Comparison of ENCODE assay signal across 10 mouse cellular contexts in genomic region chr16:34302063-34302462, GRCm38 (mm10).
DNase-seq lines count a peak whose midpoint lies in the region; TF ChIP-seq lines count a peak whose summit lies in the region.
"Had no signal": no experiment of that assay in that cellular context is flagged by ENCODE, and none has a peak within 500 bp of the region (broad histone marks: within the 10 kb centered on the region; RNA-seq: fewer than 3 reads in every experiment).

No protein-coding gene starts in this region.

- H3K4me3 ChIP-seq in MEL (ENCODE audit: control insufficient read depth in 1 of 2, insufficient read depth in 1 of 2, low read depth in 2 of 2, low read length in 2 of 2) = no peak overlapping the region
- H3K4me3 ChIP-seq: hindbrain, embryonic 15.5 days; limb, embryonic 15.5 days; neural tube, embryonic 12.5 days had no signal

- no peak for TF ChIP-seq RAD21 in MEL (IDR thresholded peaks at IDR 0.05; ENCODE audit: low read depth, low read length)

- no peak for TF ChIP-seq POLR2A in MEL (IDR thresholded peaks at IDR 0.05; ENCODE audit: control insufficient read depth in 1 of 2, insufficient read depth in 1 of 2, low read depth in 1 of 2, low read length in 2 of 2, poor library complexity in 1 of 2)

- no peaks in the 10 kb centered on the region for H3K4me1 ChIP-seq in MEL (ENCODE audit: control insufficient read depth in 1 of 2, insufficient read depth in 2 of 2, low read length in 2 of 2)
- H3K4me1 ChIP-seq: limb, embryonic 15.5 days; neural tube, embryonic 12.5 days had no signal

- no peak overlapping the region for H3K9ac ChIP-seq in MEL (ENCODE audit: control insufficient read depth, low read depth, low read length, poor library complexity, severe bottlenecking)
- H3K9ac ChIP-seq: hindbrain, embryonic 15.5 days; limb, embryonic 15.5 days; neural tube, embryonic 12.5 days had no signal

- no peak overlapping the region for H3K27ac ChIP-seq in MEL (ENCODE audit: control insufficient read depth, low read depth, low read length)
- H3K27ac ChIP-seq: hindbrain, embryonic 15.5 days; limb, embryonic 15.5 days; neural tube, embryonic 12.5 days had no signal

- TF ChIP-seq CTCF in MEL (IDR thresholded peaks at IDR 0.05 in 2 of 3, conservative IDR thresholded peaks at IDR 0.05 in 1 of 3; ENCODE audit: control insufficient read depth in 1 of 3, insufficient read depth in 1 of 3, low read depth in 2 of 3, low read length in 3 of 3, poor library complexity in 1 of 3, severe bottlenecking in 1 of 3) = peak in 1 of 3 experiments; percentile 7; a peak in 1 of 6 replicates

- H3K36me3 ChIP-seq in MEL (ENCODE audit: control insufficient read depth in 1 of 2, insufficient read depth in 2 of 2, low read length in 2 of 2) = no peaks in the 10 kb centered on the region

- TF ChIP-seq EP300 in MEL (IDR thresholded peaks at IDR 0.05; ENCODE audit: low read depth in 1 of 2, low read length in 2 of 2) = no peak

- DNase-seq in kidney, adult 18-20 months = peak; percentile 27
- no peak for DNase-seq in kidney, adult 11 months
- peak; percentile 19 for DNase-seq in 416B (ENCODE audit: low read depth)
- DNase-seq in MEL (ENCODE audit: low read depth, low spot score) = peak; percentile 2
- peak; percentile 17 to 72 for DNase-seq in kidney, postnatal 36 days
- DNase-seq in natural killer cell, adult 2 months (ENCODE audit: low spot score in 2 of 2) = no peak
- no peak for DNase-seq in cerebellum, adult 11-12 months

- no peaks in the 10 kb centered on the region for H3K79me2 ChIP-seq in MEL (ENCODE audit: control insufficient read depth, insufficient read depth, low read length, poor library complexity)

- no peaks in the 10 kb centered on the region; a peak in 1 of 4 replicates for H3K27me3 ChIP-seq in MEL (ENCODE audit: control insufficient read depth in 1 of 2, insufficient read depth in 2 of 2, low read length in 2 of 2)
- H3K27me3 ChIP-seq: hindbrain, embryonic 15.5 days; limb, embryonic 15.5 days; neural tube, embryonic 12.5 days had no signal

- no peaks in the 10 kb centered on the region for H3K9me3 ChIP-seq in MEL (replicated peaks; ENCODE audit: insufficient read depth, low read length)
- H3K9me3 ChIP-seq: hindbrain, embryonic 15.5 days; limb, embryonic 15.5 days; neural tube, embryonic 12.5 days had no signal

TF ChIP-seq in MEL, 35 proteins besides CTCF, POLR2A, EP300 and RAD21:
- TF ChIP-seq MYC (IDR thresholded peaks at IDR 0.05; ENCODE audit: low read depth, low read length) (no peak), GATA1 (IDR thresholded peaks at IDR 0.05; ENCODE audit: low read depth, low read length) (no peak), TAL1 (IDR thresholded peaks at IDR 0.05; ENCODE audit: low read length) (no peak), GABPA (IDR thresholded peaks at IDR 0.05; ENCODE audit: low read depth, low read length) (no peak), UBTF (IDR thresholded peaks at IDR 0.05; ENCODE audit: borderline replicate concordance, insufficient read depth, low read depth, low read length) (no peak), POLR2AphosphoS2 (IDR thresholded peaks at IDR 0.05; ENCODE audit: low read length) (no peak), MAX (IDR thresholded peaks at IDR 0.05; ENCODE audit: low read length) (no peak), ELF1 (IDR thresholded peaks at IDR 0.05; ENCODE audit: low read depth, low read length) (no peak), NRF1 (IDR thresholded peaks at IDR 0.05; ENCODE audit: insufficient read depth, low read depth, low read length, poor library complexity, severe bottlenecking) (no peak), ZMIZ1 (IDR thresholded peaks at IDR 0.05; ENCODE audit: low read depth, low read length) (no peak), E2F4 (IDR thresholded peaks at IDR 0.05; ENCODE audit: borderline replicate concordance, low read depth, low read length) (no peak), ZKSCAN1 (IDR thresholded peaks at IDR 0.05; ENCODE audit: low read depth, low read length) (no peak), CHD2 (IDR thresholded peaks at IDR 0.05; ENCODE audit: low read length) (no peak), TCF12 (IDR thresholded peaks at IDR 0.05; ENCODE audit: low read depth, low read length) (no peak), ZC3H11A (IDR thresholded peaks at IDR 0.05; ENCODE audit: low read depth, low read length) (no peak), MYB (IDR thresholded peaks at IDR 0.05; ENCODE audit: low read depth, low read length) (no peak), SIN3A (IDR thresholded peaks at IDR 0.05; ENCODE audit: low read length) (no peak)
TF ChIP-seq in MEL: peak in this region for 0.

Comparison
In these comparisons a context has a peak if more than half of its experiments do, and no peak if none do; other contexts are left out.
1. DNase-seq: peak in kidney, adult 18-20 months (single experiment), 416B (single experiment), MEL (single experiment) and kidney, postnatal 36 days (2 of 2); none in kidney, adult 11 months (single experiment), natural killer cell, adult 2 months (0 of 2) and cerebellum, adult 11-12 months (single experiment).